Mouse (Mus musculus) testis, adult 2 months (tissue): ENCODE data around the gene Tmem63c.

Source experiments
- CTCF ChIP-seq: fragments of 200-500 bp; IDR thresholded peaks from 2 replicates; pipeline ENCODE4 v1.5.1; 2012; ENCODE audit warnings: low read depth, mild to moderate bottlenecking, inconsistent platforms, low read length, moderate library complexity; ENCODE audit not compliant: control insufficient read depth, insufficient read depth, insufficient replicate concordance
- POLR2A ChIP-seq: fragments of 200-500 bp; IDR thresholded peaks from 2 replicates; pipeline ENCODE4 v1.6.1; 2012; ENCODE audit warnings: low read depth, mild to moderate bottlenecking, inconsistent platforms, low read length, moderate library complexity; ENCODE audit not compliant: control insufficient read depth

DNA sequence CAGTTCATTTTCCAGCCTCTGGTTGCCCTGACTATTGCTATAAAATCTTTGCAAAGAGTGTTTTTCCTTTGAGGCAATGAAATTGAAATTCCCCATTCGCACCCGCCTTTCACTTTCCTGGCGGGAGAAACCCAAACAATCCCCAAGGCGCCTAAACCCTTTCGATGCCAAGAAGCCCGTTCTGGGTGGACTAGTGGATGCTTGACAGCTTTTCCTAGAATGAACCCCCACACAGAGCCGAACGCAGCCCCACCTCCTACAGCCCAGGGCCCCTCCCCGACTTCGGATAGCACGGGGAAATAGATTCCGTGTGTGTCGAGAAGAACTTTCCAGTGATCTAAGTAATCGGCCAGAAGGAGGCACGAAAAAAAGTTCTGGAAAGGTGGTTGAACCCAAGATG lies 31.8 kb upstream of the Tmem63c start:
- TF ChIP-seq POLR2A (no peak), CTCF (no peak)
